Mouse (Mus musculus) heart, embryonic 11.5 days (tissue): Measurements from ENCODE around the gene Wbp1l. TPM values are rescaled to one million over a fixed set of nuclear protein-coding genes. Genes with fewer than 3 reads are reported as not detected.

Experiments
- ATAC-seq: fragments of 200-750 bp; cut with Nextera tagmentation; replicated peaks from 2 replicates; pipeline ENCODE4 v1.8.0; 2017; ENCODE audit warnings: moderate library complexity; ENCODE audit not compliant: insufficient number of reproducible peaks, low FRiP score, low TSS enrichment
- H3K27ac ChIP-seq: fragments of 300-500 bp; sonication (generic); 2 replicates; pipeline ENCODE4 v1.5.1; 2014; ENCODE audit warnings: mild to moderate bottlenecking, low read depth, low read length
- H3K27me3 ChIP-seq: fragments of 300-500 bp; sonication (generic); 2 replicates; pipeline ENCODE4 v1.6.1; 2014; ENCODE audit warnings: mild to moderate bottlenecking, low read length, mixed read lengths; ENCODE audit not compliant: control insufficient read depth, insufficient read depth
- H3K36me3 ChIP-seq: fragments of 300-500 bp; sonication (generic); 2 replicates; pipeline ENCODE4 v1.6.1; 2014; ENCODE audit warnings: mild to moderate bottlenecking, low read length, moderate library complexity, mixed read lengths; ENCODE audit not compliant: control insufficient read depth, insufficient read depth
- H3K4me1 ChIP-seq: fragments of 300-500 bp; sonication (generic); 2 replicates; pipeline ENCODE4 v1.6.1; 2014; ENCODE audit warnings: low read length; ENCODE audit not compliant: control insufficient read depth, insufficient read depth
- H3K4me2 ChIP-seq: fragments of 300-500 bp; sonication (generic); 2 replicates; pipeline ENCODE4 v1.6.1; 2014; ENCODE audit warnings: mild to moderate bottlenecking, moderate library complexity
- H3K4me3 ChIP-seq: fragments of 300-500 bp; sonication (generic); 2 replicates; pipeline ENCODE4 v1.5.1; 2014; ENCODE audit warnings: low read depth, low read length
- H3K9ac ChIP-seq: fragments of 300-500 bp; sonication (generic); 2 replicates; pipeline ENCODE4 v1.6.1; 2014; ENCODE audit warnings: mild to moderate bottlenecking, low read depth, low read length, moderate library complexity
- H3K9me3 ChIP-seq: fragments of 300-500 bp; sonication (generic); replicated peaks from 2 replicates; pipeline ENCODE4 v1.6.1; 2016; ENCODE audit warnings: low read length; ENCODE audit not compliant: control insufficient read depth
- WGBS: fragments of 180-500 bp; shearing (Covaris S2); extraction: QIAGEN DNeasy Blood & Tissue Kit; methylation state at CpG from one replicate; pipeline ENCODE4 v1.1.7; 2014; ENCODE audit not compliant: insufficient replicate concordance; 5-methylcytosine and 5-hydroxymethylcytosine counted together
- polyA plus RNA-seq: library from polyadenylated mRNA; unstranded; fragments of >200 nt; fragmentation: Nextera tagmentation; extraction: Ambion mirVana; gene quantifications from 2 replicates; pipeline ENCODE4 v1.2.1, GENCODE M21; 2014

Wbp1l gene
- polyA plus RNA-seq, 1 experiment from 2014 or later: 41.5 TPM

DNA sequence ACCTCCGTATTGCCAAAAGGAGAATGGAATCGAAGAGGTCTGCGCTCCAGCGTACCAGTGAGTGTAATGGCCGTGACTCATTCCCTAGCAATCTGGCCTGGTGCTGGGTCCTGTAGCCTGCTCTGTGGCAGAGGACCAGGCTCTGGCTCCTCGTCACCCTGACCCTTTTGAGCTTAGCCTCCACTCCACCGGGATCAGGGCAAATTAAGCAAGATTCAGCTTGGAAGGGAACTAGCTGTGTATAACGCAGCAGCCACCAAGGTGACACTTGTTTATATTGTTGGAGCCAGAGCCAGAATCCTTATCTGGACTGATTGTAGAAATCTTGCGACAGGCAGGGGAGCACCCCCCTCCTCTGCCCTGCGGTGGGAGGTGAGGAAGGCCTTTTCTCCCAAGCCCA lies 29.5 kb downstream of the Wbp1l start:
- peak overlapping the region; percentile 46 for H3K9ac ChIP-seq
- H3K27me3 ChIP-seq: no peaks in the 10 kb centered on the region
- no peak for ATAC-seq
- H3K9me3 ChIP-seq: no peaks in the 10 kb centered on the region
- WGBS: 31% methylated on average over 10 of the region's 10 CpGs
- peak overlapping the region; percentile 11 for H3K4me2 ChIP-seq
- peaks cover 61% of the 10 kb centered on the region for H3K4me1 ChIP-seq
- no peak overlapping the region for H3K4me3 ChIP-seq
- H3K27ac ChIP-seq: peak overlapping the region; percentile 3
- H3K36me3 ChIP-seq: 0 out of 2 replicates have a peak, but pooled peaks cover 2% of the 10 kb centered on the region

DNA sequence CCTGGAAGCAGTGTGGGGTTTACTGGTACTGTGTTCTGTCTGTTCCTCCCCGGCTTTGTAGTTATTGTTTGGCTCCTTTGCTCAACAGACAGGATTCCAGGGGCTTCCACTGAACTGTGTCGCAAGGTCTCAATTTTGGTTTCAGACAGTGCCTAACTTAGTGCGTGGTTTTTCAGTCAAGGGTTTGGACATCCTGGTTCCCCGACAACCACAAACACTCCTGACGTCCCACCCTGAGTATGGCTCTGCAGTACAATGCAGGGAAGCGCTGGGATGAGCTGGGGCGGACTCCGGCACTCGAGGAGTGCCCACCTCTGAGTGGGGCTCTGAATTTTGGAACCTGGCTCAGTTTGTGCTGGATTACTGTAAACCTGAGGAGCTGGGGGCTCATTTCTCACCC lies 30.9 kb downstream of the Wbp1l start:
- ATAC-seq: no peak
- no peak overlapping the region for H3K4me3 ChIP-seq
- no peaks in the 10 kb centered on the region for H3K27me3 ChIP-seq
- 0 out of 2 replicates have a peak overlapping the region, but pooled peaks have one; percentile 10 for H3K27ac ChIP-seq
- H3K9ac ChIP-seq: no peak overlapping the region
- no peaks in the 10 kb centered on the region for H3K9me3 ChIP-seq
- peaks cover 61% of the 10 kb centered on the region for H3K4me1 ChIP-seq
- WGBS: 73% methylated on average over 9 of the region's 9 CpGs
- H3K4me2 ChIP-seq: no peak overlapping the region
- H3K36me3 ChIP-seq: 0 out of 2 replicates have a peak, but pooled peaks cover 4% of the 10 kb centered on the region

DNA sequence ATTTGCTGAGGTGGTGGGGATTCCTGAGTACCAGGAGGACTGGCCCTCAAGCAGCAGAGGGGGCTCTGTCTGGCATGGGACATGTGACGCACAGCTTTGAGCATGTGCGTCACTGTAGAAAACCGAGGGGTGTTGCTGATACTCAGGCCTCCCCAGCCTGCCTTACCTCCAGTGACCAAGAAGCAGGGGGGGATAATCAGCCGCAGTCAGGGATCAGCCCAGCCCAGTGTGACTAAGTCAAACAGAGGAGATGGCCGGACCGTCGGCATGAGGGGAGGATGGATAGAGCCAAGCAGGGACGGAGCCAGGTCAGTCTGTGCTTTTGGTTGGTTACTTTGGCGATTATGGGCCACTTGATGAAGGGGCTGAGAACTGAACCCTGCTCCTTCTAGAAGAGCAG lies 32.8 kb downstream of the Wbp1l start:
- no peak overlapping the region for H3K4me2 ChIP-seq
- ATAC-seq: no peak
- H3K4me3 ChIP-seq: no peak overlapping the region
- H3K36me3 ChIP-seq: 0 out of 2 replicates have a peak, but pooled peaks cover 4% of the 10 kb centered on the region
- H3K9ac ChIP-seq: no peak overlapping the region
- no peaks in the 10 kb centered on the region for H3K9me3 ChIP-seq
- peaks cover 70% of the 10 kb centered on the region for H3K4me1 ChIP-seq
- H3K27me3 ChIP-seq: no peaks in the 10 kb centered on the region
- WGBS: 75% methylated on average over 9 of the region's 9 CpGs
- H3K27ac ChIP-seq: no peak overlapping the region

GRCm38 (mm10) chr19:46635766-46636165 lies 36.9 kb downstream of the Wbp1l start:
- Histone ChIP-seq H3K4me3 (no peak overlapping the region), H3K27me3 (no peaks in the 10 kb centered on the region), H3K9me3 (no peaks in the 10 kb centered on the region), H3K27ac (peak overlapping the region; percentile 60), H3K4me1 (peaks cover 67% of the 10 kb centered on the region), H3K4me2 (peak overlapping the region; percentile 2; the same call in 1 of the 2 replicates), H3K9ac (no peak overlapping the region), H3K36me3 (peaks cover 6% of the 10 kb centered on the region; the same call in 1 of the 2 replicates)
- WGBS: 23% methylated on average over 9 of the region's 9 CpGs
- no peak for ATAC-seq

GRCm38 (mm10) chr19:46637598-46637997 lies 38.7 kb downstream of the Wbp1l start:
- no peak overlapping the region for H3K4me2 ChIP-seq
- H3K9ac ChIP-seq: no peak overlapping the region
- ATAC-seq: no peak
- H3K27me3 ChIP-seq: no peaks in the 10 kb centered on the region
- H3K4me1 ChIP-seq: peaks cover 75% of the 10 kb centered on the region
- no peaks in the 10 kb centered on the region for H3K9me3 ChIP-seq
- H3K4me3 ChIP-seq: no peak overlapping the region
- H3K27ac ChIP-seq: no peak overlapping the region
- peaks cover 5% of the 10 kb centered on the region; the same call in 1 of the 2 replicates for H3K36me3 ChIP-seq
- WGBS: 62% methylated on average over 6 of the region's 6 CpGs

DNA sequence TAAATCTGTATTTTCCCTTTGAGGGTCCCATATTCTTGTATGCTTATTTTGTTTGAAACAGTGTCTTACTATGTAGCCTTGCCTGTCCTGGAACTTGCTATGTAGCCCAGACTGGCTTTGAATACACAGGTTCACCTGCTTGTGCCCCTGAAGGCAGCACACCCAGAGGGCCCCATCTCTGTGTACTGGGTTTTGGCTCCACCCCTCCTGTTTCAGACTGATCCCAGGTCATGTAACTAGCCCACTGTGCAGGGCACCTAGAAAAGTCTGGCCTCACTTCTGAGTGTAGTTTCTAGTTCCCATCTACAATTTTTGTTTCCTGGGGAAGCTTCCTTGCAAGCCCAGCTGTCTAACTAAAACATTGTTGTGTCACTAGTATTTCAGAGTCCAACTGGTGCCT lies 40.2 kb downstream of the Wbp1l start:
- peaks cover 81% of the 10 kb centered on the region for H3K4me1 ChIP-seq
- H3K27me3 ChIP-seq: no peaks in the 10 kb centered on the region
- H3K9ac ChIP-seq: no peak overlapping the region
- no peak overlapping the region for H3K4me2 ChIP-seq
- H3K27ac ChIP-seq: peak overlapping the region; percentile 22; the same call in 1 of the 2 replicates
- H3K36me3 ChIP-seq: peaks cover 2% of the 10 kb centered on the region; the same call in 1 of the 2 replicates
- no peaks in the 10 kb centered on the region for H3K9me3 ChIP-seq
- no peak for ATAC-seq
- no peak overlapping the region for H3K4me3 ChIP-seq

GRCm38 (mm10) chr19:46639496-46639895 lies 40.6 kb downstream of the Wbp1l start:
- Histone ChIP-seq H3K9ac (no peak overlapping the region), H3K4me3 (no peak overlapping the region), H3K36me3 (peaks cover 2% of the 10 kb centered on the region; the same call in 1 of the 2 replicates), H3K4me1 (peaks cover 83% of the 10 kb centered on the region), H3K27ac (peak overlapping the region; percentile 22; the same call in 1 of the 2 replicates), H3K4me2 (no peak overlapping the region), H3K9me3 (no peaks in the 10 kb centered on the region), H3K27me3 (no peaks in the 10 kb centered on the region)
- no peak for ATAC-seq
- 84% methylated on average over 14 of the region's 14 CpGs for WGBS

- H3K4me3 ChIP-seq: no peak overlapping the region
- ATAC-seq: no peak
- H3K9me3 ChIP-seq: no peaks in the 10 kb centered on the region
- H3K4me2 ChIP-seq: no peak overlapping the region
- H3K9ac ChIP-seq: no peak overlapping the region
- H3K36me3 ChIP-seq: peaks cover 2% of the 10 kb centered on the region; the same call in 1 of the 2 replicates
- WGBS: 81% methylated on average over 8 of the region's 8 CpGs
- H3K4me1 ChIP-seq: peaks cover 86% of the 10 kb centered on the region
- H3K27me3 ChIP-seq: no peaks in the 10 kb centered on the region
- H3K27ac ChIP-seq: peak overlapping the region; percentile 94
Observed at GRCm38 (mm10) chr19:46640780-46641179, 41.9 kb downstream of the Wbp1l start.

GRCm38 (mm10) chr19:46641420-46642085 lies 42.7 kb downstream of the Wbp1l start:
- peaks cover 87% of the 10 kb centered on the region for H3K4me1 ChIP-seq
- peaks cover 2% of the 10 kb centered on the region for H3K36me3 ChIP-seq
- peak overlapping the region; percentile 62 for H3K9ac ChIP-seq
- peak overlapping the region; percentile 94 for H3K27ac ChIP-seq
- ATAC-seq: 0 out of 2 replicates have a peak, but pooled peaks have one; percentile 37
- peak overlapping the region; percentile 43 for H3K4me2 ChIP-seq
- H3K27me3 ChIP-seq: no peaks in the 10 kb centered on the region
- WGBS: 42% methylated on average over 19 of the region's 19 CpGs
- H3K4me3 ChIP-seq: no peak overlapping the region
- H3K9me3 ChIP-seq: no peaks in the 10 kb centered on the region
